Mouse (Mus musculus): ENCODE measurements around the gene Bclaf3. TPM values are rescaled to one million over a fixed set of nuclear protein-coding genes. Genes with fewer than 3 reads are reported as not detected.

Gene Bclaf3
- 41.1 TPM for polyA plus RNA-seq (2015; fragmentation: Illumina TruSeq; extraction: RNeasy Lipid Tissue Mini Kit (QIAGEN cat#74804); ENCODE audit: insufficient read depth, low replicate concordance)

GRCm38 (mm10) chrX:159526388-159526787 is at the start of gene Bclaf3:
TSS of gene Bclaf3 (plus strand) at chrX:159526688.

GRCm38 (mm10) chrX:159626907-159627587 is 100.6 kb downstream of the Bclaf3 start, which contains the start of gene Sh3kbp1:
TSS of gene Sh3kbp1 (plus strand) at chrX:159627272.

Other genes with a start within 250 kb of the Bclaf3 start
- gene Eif1ax, start 154.5 kb upstream of the Bclaf3 start, polyA plus RNA-seq (2015; fragmentation: Illumina TruSeq; extraction: RNeasy Lipid Tissue Mini Kit (QIAGEN cat#74804); ENCODE audit: insufficient read depth, low replicate concordance), result 33.5 TPM
- not detected for gene Map7d2, start 112.1 kb upstream of the Bclaf3 start, polyA plus RNA-seq (2015; fragmentation: Illumina TruSeq; extraction: RNeasy Lipid Tissue Mini Kit (QIAGEN cat#74804); ENCODE audit: insufficient read depth, low replicate concordance)
- 181 TPM for gene Sh3kbp1, start 100.6 kb downstream of the Bclaf3 start, polyA plus RNA-seq (2015; fragmentation: Illumina TruSeq; extraction: RNeasy Lipid Tissue Mini Kit (QIAGEN cat#74804); ENCODE audit: insufficient read depth, low replicate concordance)

Measured in spleen, adult 10 weeks (tissue).